Mouse (Mus musculus) forebrain, embryonic 14.5 days (tissue): ENCODE data around the gene Aox2. TPM values are rescaled to one million over a fixed set of nuclear protein-coding genes. Genes with fewer than 3 reads are reported as not detected.
"Not testable (repeated sequence)": the region's sequence is repeated elsewhere in the genome, so short reads cannot be mapped to it uniquely, and the experiment has no call there.

Experiments
- ATAC-seq: fragments of 200-750 bp; cut with Nextera tagmentation; 2 replicates; pipeline ENCODE4 v1.8.0; 2017; ENCODE audit warnings: mild to moderate bottlenecking, moderate library complexity
- DNase-seq: peaks from one replicate; pipeline ENCODE4 v3.0.0-alpha.2; 2015; ENCODE audit warnings: low spot score
- H3K27ac ChIP-seq: fragments of 300-500 bp; sonication (generic); 2 replicates; pipeline ENCODE4 v1.5.1; 2014; ENCODE audit warnings: low read depth, mild to moderate bottlenecking, control low read depth, low read length, moderate library complexity
- H3K27me3 ChIP-seq: fragments of 300-500 bp; sonication (generic); replicated peaks from 2 replicates; pipeline ENCODE4 v1.6.1; 2014; ENCODE audit warnings: low read length, control low read depth, mixed read lengths; ENCODE audit not compliant: control insufficient read depth, insufficient read depth
- H3K36me3 ChIP-seq: fragments of 300-500 bp; sonication (generic); 2 replicates; pipeline ENCODE4 v1.6.1; 2014; ENCODE audit warnings: low read length, control low read depth; ENCODE audit not compliant: control insufficient read depth, insufficient read depth
- H3K4me1 ChIP-seq: fragments of 300-500 bp; sonication (generic); 2 replicates; pipeline ENCODE4 v1.6.1; 2014; ENCODE audit warnings: antibody characterized with exemption, low read length, control low read depth; ENCODE audit not compliant: control insufficient read depth, insufficient read depth
- H3K4me2 ChIP-seq: fragments of 300-500 bp; sonication (generic); 2 replicates; pipeline ENCODE4 v1.6.1; 2014; ENCODE audit warnings: mild to moderate bottlenecking, control low read depth, low read length
- H3K4me3 ChIP-seq: fragments of 300-500 bp; sonication (generic); 2 replicates; pipeline ENCODE4 v1.5.1; 2014; ENCODE audit warnings: low read depth, low read length, control low read depth
- H3K9ac ChIP-seq: fragments of 300-500 bp; sonication (generic); 2 replicates; pipeline ENCODE4 v1.6.1; 2014; ENCODE audit warnings: mild to moderate bottlenecking, low read length, control low read depth, moderate library complexity
- H3K9me3 ChIP-seq: fragments of 300-500 bp; sonication (generic); replicated peaks from 2 replicates; pipeline ENCODE4 v1.6.1; 2016; ENCODE audit warnings: low read length, control low read depth, mixed read lengths; ENCODE audit not compliant: control insufficient read depth
- WGBS: fragments of 180-500 bp; shearing (Covaris S2); extraction: QIAGEN DNeasy Blood & Tissue Kit; methylation state at CpG from one replicate; pipeline ENCODE4 v1.1.7; 2014; 5-methylcytosine and 5-hydroxymethylcytosine counted together
- polyA plus RNA-seq: library from polyadenylated mRNA; unstranded; fragments of >200 nt; fragmentation: Nextera tagmentation; extraction: Ambion mirVana; gene quantifications from 2 replicates; pipeline ENCODE4 v1.2.1, GENCODE M21; 2014

Gene Aox2
- polyA plus RNA-seq, 1 experiment from 2014 or later = not detected

- Histone ChIP-seq H3K4me3 (no peak overlapping the region), H3K9ac (no peak overlapping the region), H3K4me2 (no peak overlapping the region), H3K9me3 (no peaks in the 10 kb centered on the region), H3K27me3 (no peaks in the 10 kb centered on the region), H3K36me3 (no peaks in the 10 kb centered on the region), H3K27ac (no peak overlapping the region), H3K4me1 (no peaks in the 10 kb centered on the region)
- DNase-seq = no peak
- no peak for ATAC-seq
- WGBS = 75% methylated on average over 2 of the region's 2 CpGs
These were observed 91.6 kb downstream of the Aox2 start for GRCm38 (mm10) chr1:58369716-58370115.

DNA sequence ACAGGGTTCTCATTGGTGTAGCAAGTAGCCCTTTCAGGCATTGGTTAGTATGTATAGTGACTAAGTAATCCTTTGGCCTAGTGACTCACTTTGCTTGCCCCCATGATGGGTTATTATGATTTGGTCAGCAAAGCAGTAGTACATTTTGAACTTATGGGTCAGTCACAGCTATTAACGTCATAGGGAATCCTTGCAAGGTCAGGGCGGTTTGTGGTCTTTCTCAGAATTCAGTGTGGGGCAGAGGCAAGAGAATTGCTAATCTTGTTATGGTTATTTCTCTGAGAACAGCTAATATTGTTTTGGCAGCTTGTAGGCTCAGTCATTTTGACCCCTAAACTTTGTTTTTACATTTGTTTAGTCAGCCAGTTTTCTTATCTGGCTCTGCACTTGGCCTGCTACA, 96.1 kb downstream of the Aox2 start:
- H3K4me3 ChIP-seq, DNase-seq: not testable (repeated sequence)

DNA sequence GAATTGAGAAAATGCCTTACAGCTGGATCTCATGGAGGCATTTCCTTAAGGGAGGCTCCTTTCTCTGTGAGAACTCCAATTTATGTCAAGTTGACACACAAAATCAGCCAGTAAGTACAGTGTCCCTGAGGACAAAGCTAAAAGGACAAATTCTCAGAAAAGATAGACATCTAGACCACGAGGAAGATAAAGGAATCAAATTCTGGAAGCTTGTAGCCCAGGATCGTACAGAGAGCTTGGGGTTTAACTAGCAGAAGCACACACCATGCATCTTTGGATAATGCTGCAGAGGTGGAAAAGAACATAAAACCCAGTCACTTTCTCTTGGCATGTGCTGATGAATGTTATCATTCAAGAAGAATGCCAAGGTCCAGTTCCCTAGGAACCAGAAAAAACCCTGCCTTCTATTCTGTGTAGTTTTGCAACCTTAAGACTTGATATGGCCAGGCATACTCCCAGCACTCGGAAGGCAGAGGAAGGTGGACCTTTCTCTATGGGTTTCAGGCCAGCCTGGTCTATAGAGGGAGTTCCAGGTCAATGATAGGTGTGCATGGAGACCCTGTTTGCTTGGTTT, 97.5 kb downstream of the Aox2 start:
- no peak for DNase-seq
- H3K36me3 ChIP-seq = no peaks in the 10 kb centered on the region
- H3K9me3 ChIP-seq = no peaks in the 10 kb centered on the region
- H3K4me3 ChIP-seq = no peak overlapping the region
- H3K27ac ChIP-seq = no peak overlapping the region
- H3K4me1 ChIP-seq = no peaks in the 10 kb centered on the region
- H3K27me3 ChIP-seq = no peaks in the 10 kb centered on the region
- H3K4me2 ChIP-seq = no peak overlapping the region
- WGBS = 77% methylated on average over 3 of the region's 3 CpGs
- H3K9ac ChIP-seq = no peak overlapping the region
- ATAC-seq = no peak

More for the DNA sequence above, 96.1 kb downstream of the Aox2 start:
- not testable (repeated sequence) for H3K9ac ChIP-seq, H3K27ac ChIP-seq, H3K4me2 ChIP-seq, H3K36me3 ChIP-seq, ATAC-seq, H3K27me3 ChIP-seq, H3K4me1 ChIP-seq, H3K9me3 ChIP-seq
- WGBS = 86% methylated on average over 2 of the region's 2 CpGs

- ATAC-seq = no peak
- WGBS = 85% methylated on average over 5 of the region's 5 CpGs
These were observed 104.6 kb downstream of the Aox2 start for GRCm38 (mm10) chr1:58382586-58383281.

DNA sequence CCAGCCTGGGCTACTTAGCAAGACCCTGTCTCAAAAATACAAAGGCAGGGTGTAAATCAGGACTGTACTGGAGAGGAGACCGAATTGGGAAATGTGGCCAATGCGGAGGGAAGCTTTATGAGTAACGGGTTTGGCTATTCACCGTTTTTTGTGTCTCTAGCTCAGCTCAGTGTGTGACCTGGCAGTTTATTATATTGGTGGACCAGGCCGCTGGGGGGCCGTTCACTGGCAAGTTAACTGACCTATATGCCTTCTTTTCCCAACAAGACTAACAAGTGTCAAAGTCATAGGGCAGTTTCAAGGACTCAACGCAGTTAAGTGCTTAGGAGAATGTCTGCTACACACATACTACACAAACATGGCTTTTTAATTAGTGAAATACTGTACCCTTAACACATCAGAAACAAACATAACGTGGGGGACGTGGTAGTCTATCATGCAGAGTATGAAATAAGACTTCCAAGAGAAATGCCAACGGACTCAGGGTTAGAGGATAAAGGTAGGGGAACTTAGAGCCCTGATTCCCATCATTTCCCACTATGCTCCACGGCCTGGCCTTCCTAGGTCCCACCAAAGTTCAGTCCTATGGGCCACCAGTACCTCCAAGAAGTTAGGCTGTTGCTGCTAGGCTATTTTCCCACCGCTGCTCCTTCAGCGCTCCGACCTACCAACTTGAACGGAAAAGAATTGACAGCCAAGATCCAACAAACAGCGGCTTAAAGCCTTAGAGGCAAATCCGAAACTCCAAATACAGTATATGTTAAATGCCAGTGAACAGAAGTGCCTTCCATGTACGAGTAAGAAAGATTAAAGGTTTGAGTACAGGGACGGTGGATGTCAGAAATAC, 113.5 kb downstream of the Aox2 start:
- ATAC-seq = no peak

More at GRCm38 (mm10) chr1:58382586-58383281, 104.6 kb downstream of the Aox2 start:
- H3K27ac ChIP-seq = no peak overlapping the region
- DNase-seq = no peak
- no peaks in the 10 kb centered on the region for H3K36me3 ChIP-seq
- no peak overlapping the region for H3K4me2 ChIP-seq
- no peaks in the 10 kb centered on the region for H3K9me3 ChIP-seq
- no peaks in the 10 kb centered on the region for H3K4me1 ChIP-seq
- H3K27me3 ChIP-seq = no peaks in the 10 kb centered on the region
- no peak overlapping the region for H3K9ac ChIP-seq
- no peak overlapping the region for H3K4me3 ChIP-seq

GRCm38 (mm10) chr1:58392268-58392651, 114.1 kb downstream of the Aox2 start:
- Histone ChIP-seq H3K36me3 (peaks cover 26% of the 10 kb centered on the region), H3K4me1 (peaks cover 11% of the 10 kb centered on the region), H3K9me3 (no peaks in the 10 kb centered on the region), H3K27me3 (no peaks in the 10 kb centered on the region), H3K27ac (peak overlapping the region; percentile 98), H3K9ac (peak overlapping the region; percentile 98), H3K4me3 (peak overlapping the region; percentile 97), H3K4me2 (peak overlapping the region; percentile 86)
- DNase-seq (peak; percentile 60), ATAC-seq (no peak; the same call in none of the 2 replicates)
- under 1% methylated on average over 16 of the region's 16 CpGs for WGBS

More for the DNA sequence above, 113.5 kb downstream of the Aox2 start:
- Histone ChIP-seq H3K36me3 (peaks cover 20% of the 10 kb centered on the region), H3K4me2 (peak overlapping the region; percentile 86), H3K4me3 (peak overlapping the region; percentile 97), H3K4me1 (peaks cover 11% of the 10 kb centered on the region), H3K27me3 (no peaks in the 10 kb centered on the region), H3K9me3 (no peaks in the 10 kb centered on the region), H3K9ac (peak overlapping the region; percentile 98), H3K27ac (peak overlapping the region; percentile 98; the same call in 1 of the 2 replicates)
- no peak for DNase-seq
- 45% methylated on average over 19 of the region's 19 CpGs for WGBS

DNA sequence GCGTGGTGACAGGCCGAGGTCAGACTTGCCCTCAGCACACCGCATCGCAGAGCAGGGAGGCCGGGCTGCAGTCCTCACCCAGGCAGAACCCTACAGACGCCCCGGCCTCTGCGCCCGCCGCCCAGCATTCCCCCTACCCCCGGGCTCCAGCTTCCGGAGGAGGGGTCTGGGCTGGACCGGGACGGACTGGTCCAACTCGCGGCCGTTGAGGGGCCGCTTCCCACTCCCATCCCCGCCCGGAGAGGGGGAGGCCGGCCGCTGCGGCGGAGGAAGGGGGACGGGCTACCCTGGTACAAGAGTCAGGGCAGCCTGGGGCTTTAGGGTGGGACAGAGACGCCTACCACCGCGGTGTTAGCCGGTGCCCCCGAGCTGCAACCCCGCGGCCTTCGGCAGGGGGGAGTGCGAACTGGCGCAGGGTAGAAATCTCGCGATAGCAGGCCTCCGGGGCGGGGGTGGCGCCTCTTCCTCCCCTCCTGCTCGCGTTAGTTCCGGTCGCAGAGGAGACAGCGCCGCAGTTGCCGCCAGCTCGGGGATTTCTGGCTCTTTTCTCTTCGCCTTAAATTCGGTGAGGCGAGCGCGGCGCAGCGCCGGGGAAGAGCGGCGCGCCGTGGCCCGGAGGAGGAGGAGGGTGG, 114.6 kb downstream of the Aox2 start, which contains the start of gene Bzw1:
Bzw1 (plus strand) TSS at position 247 of the 632 bp plus-strand sequence.
- peak within 1 kb of the TSS; percentile 98 for H3K9ac ChIP-seq
- peaks cover 31% of the 10 kb centered on the region for H3K36me3 ChIP-seq
- H3K27me3 ChIP-seq = no peaks in the 10 kb centered on the region
- peak within 1 kb of the TSS; percentile 86 for H3K4me2 ChIP-seq
- peaks cover 11% of the 10 kb centered on the region for H3K4me1 ChIP-seq
- peak; percentile 98 for ATAC-seq
- WGBS = 0% methylated on average over 47 of the region's 61 CpGs
- peak within 1 kb of the TSS; percentile 98 for H3K27ac ChIP-seq
- H3K4me3 ChIP-seq = peak within 1 kb of the TSS; percentile 97
- H3K9me3 ChIP-seq = no peaks in the 10 kb centered on the region
- DNase-seq = peak; percentile 96

- peaks cover 11% of the 10 kb centered on the region for H3K4me1 ChIP-seq
- no peaks in the 10 kb centered on the region for H3K27me3 ChIP-seq
- peaks cover 39% of the 10 kb centered on the region for H3K36me3 ChIP-seq
- peak overlapping the region; percentile 84 for H3K4me2 ChIP-seq
- H3K9ac ChIP-seq = peak overlapping the region; percentile 98
- DNase-seq (peak; percentile 20), ATAC-seq (peak; percentile 73)
- 1% methylated on average over 61 of the region's 90 CpGs for WGBS
- no peaks in the 10 kb centered on the region for H3K9me3 ChIP-seq
- peak overlapping the region; percentile 97 for H3K4me3 ChIP-seq
- H3K27ac ChIP-seq = peak overlapping the region; percentile 98
These were observed 115.4 kb downstream of the Aox2 start for GRCm38 (mm10) chr1:58393284-58394195.
